Mouse (Mus musculus): ENCODE results near the gene Ppp1r14b. TPM values are rescaled to one million over a fixed set of nuclear protein-coding genes. Genes with fewer than 3 reads are reported as not detected.

Gene Ppp1r14b
- polyA plus RNA-seq (2016; fragmentation: Nextera tagmentation; extraction: Ambion mirVana) = 237 and 333 TPM in 2 replicates

DNA sequence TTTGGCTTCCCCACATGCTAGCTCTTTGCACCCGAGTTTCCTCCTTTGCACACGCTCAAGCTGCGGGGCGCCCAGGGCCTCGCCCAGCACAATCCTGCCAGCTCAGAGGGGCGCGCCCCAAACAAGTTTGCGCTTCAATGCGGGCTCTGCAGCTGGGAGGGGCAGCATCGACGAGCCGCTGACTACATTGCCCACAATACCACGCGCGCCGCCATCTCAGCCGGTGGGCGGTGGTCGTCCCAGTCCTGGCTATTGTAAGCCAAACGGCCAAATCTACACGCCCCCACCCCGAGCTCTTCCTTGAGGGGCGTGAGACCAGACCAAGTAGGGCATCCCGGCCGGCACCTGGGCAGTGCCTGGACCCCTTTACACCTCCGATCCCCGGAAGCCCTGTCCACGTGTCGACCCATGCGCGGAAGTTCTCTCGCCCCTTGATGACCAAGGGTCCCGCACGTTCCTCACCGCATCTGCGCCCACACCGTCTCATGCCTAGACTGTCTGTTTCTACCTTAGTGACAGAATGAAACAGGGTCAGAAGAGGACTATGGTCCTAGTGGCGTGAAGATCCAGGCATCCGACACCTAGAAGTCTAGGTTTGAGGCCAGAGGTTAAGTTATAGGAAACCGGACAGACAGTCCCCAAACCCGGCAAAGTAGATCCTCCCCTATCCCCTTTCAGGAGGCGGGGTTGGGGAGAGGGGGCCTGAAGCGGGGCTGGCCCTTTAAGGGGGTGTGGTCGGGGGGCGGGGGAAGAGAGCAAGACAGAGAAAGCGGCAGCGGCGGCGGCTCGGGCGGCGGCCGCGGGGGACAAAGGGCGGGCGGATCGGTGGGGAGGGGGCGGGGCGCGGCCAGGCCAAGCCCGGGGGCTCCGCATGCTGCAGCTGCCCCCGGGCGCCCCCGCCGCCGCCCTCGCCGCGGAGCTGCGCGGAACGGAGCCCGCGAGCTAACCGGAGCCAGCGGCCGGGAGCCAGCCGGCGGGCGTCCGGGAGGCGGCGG, at the start of gene Ppp1r14b:
Ppp1r14b (plus strand) TSS at position 758 of the 995 bp plus-strand sequence.
- Histone ChIP-seq H3K27me3 (peaks cover 26% of the 10 kb centered on the region), H3K27ac (peak within 1 kb of the TSS; percentile 93), H3K36me3 (replicated peaks) (peaks cover 22% of the 10 kb centered on the region), H3K4me1 (peaks cover 62% of the 10 kb centered on the region), H3K4me2 (peak within 1 kb of the TSS; percentile 93), H3K9me3 (no peaks in the 10 kb centered on the region), H3K4me3 (replicated peaks) (peak within 1 kb of the TSS; percentile 84), H3K9ac (peak within 1 kb of the TSS; percentile 90)
- WGBS = under 1% methylated on average over 65 of the region's 84 CpGs
- peak; percentile 74 for ATAC-seq (ENCODE audit: low FRiP score)

DNA sequence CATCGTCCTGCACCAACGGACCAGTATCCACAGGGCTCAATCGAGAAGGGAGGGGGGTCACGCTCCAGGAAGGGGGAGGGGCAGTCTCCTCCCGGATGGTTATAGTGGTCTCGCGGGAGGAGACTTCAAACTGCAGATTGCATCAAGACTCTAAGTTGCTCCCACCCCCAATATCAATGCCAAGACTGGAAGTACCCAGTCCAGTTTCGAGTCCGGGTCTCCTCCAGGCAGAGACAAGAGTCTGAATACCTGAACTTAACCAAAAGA, 49.5 kb upstream of the Ppp1r14b start, which contains the start of gene Catsperz:
Catsperz (minus strand) TSS at position 74 of the 267 bp plus-strand sequence.
- H3K9ac ChIP-seq = no peak within 1 kb of the TSS
- no peaks in the 10 kb centered on the region for H3K36me3 ChIP-seq (replicated peaks)
- ATAC-seq (ENCODE audit: low FRiP score) = no peak
- 4% methylated on average over 9 of the region's 9 CpGs for WGBS
- peak within 1 kb of the TSS; percentile 13 for H3K4me2 ChIP-seq
- H3K27me3 ChIP-seq = peaks cover 76% of the 10 kb centered on the region
- H3K27ac ChIP-seq = no peak within 1 kb of the TSS
- H3K9me3 ChIP-seq = 0 out of 2 replicates have a peak, but pooled peaks cover 3% of the 10 kb centered on the region
- peak within 1 kb of the TSS; percentile 10 for H3K4me3 ChIP-seq (replicated peaks)
- peaks cover 31% of the 10 kb centered on the region for H3K4me1 ChIP-seq

DNA sequence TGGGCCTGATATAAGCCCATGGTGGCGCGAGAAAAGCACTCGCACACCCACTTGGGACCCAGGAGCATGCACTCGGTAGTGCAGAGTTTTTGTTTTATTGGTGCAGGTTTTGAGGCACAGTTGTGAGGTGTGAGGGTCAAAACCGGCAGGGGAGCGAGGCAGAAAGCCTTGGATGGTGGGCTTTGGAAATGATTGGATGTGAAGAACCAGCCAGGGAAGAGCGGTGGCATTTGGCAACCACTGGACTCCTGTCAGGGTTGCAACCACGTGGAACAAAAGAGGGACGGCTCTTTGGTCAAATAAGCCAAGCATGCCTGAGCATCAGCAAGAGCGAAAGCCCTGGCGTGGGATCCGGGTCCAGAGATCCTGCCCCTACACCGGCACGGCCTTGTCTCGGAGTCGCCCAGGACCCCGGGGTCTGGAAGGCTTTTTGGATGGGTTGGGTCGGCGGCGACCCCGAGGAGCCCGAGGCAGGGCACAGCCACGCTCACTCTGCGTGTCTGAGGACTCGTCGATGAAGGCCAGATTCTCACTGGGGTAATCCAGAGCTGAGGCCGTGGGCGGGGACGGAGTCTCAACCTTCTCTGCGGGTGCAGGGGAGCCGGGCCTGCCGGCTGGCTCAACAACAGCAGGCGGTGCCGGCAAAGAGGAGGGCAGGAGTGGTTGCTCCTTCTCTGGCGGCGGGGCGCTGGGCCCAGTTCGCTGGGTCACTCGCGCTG, 49.0 kb upstream of the Ppp1r14b start:
- Histone ChIP-seq H3K36me3 (replicated peaks) (no peaks in the 10 kb centered on the region), H3K4me2 (no peak overlapping the region), H3K4me1 (peaks cover 26% of the 10 kb centered on the region), H3K4me3 (replicated peaks) (no peak overlapping the region; the same call in 1 of the 2 replicates), H3K9me3 (0 out of 2 replicates have a peak, but pooled peaks cover 3% of the 10 kb centered on the region), H3K27me3 (peaks cover 82% of the 10 kb centered on the region), H3K9ac (no peak overlapping the region), H3K27ac (no peak overlapping the region)
- no peak for ATAC-seq (ENCODE audit: low FRiP score)
- 3% methylated on average over 39 of the region's 40 CpGs for WGBS

DNA sequence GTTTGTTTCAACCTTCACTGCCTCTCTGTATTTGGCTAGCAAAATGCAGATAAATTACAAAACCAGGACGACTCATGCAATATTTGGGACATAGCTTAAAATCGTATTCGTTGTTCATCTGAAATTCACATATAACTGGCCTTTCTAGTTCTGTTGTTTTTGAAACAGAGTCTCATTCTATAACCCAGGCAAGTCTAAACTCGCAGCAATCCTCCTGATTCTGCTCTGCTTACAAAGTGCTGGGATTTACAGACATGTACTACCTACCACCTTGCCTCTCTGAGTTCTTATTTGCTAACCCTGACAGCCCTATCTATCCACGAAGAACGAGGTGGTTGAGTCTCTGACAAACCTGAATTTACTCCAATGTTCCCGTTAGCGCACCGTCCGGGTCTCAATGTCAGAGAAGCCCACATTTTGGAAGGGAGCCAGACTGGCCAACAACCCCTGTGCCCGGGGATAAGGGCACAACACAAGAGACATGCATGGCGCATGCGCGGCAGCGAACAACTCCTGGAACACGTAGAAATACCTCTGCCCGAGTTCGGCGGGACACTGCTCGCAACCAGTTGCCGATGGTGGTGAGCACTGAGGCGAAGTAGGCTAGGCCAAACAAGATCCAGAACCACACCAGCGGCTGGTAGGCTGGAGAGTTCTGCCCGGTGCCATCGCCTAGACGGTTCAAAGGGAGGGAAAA, 48.1 kb upstream of the Ppp1r14b start:
- H3K36me3 ChIP-seq (replicated peaks) = no peaks in the 10 kb centered on the region
- H3K9ac ChIP-seq = peak overlapping the region; percentile 21; the same call in 1 of the 2 replicates
- WGBS = 8% methylated on average over 26 of the region's 26 CpGs
- no peak for ATAC-seq (ENCODE audit: low FRiP score)
- peaks cover 91% of the 10 kb centered on the region for H3K27me3 ChIP-seq
- peak overlapping the region; percentile 44 for H3K4me2 ChIP-seq
- no peak overlapping the region for H3K27ac ChIP-seq
- H3K4me3 ChIP-seq (replicated peaks) = peak overlapping the region; percentile 21
- peaks cover 23% of the 10 kb centered on the region for H3K4me1 ChIP-seq
- H3K9me3 ChIP-seq = 0 out of 2 replicates have a peak, but pooled peaks cover 3% of the 10 kb centered on the region

DNA sequence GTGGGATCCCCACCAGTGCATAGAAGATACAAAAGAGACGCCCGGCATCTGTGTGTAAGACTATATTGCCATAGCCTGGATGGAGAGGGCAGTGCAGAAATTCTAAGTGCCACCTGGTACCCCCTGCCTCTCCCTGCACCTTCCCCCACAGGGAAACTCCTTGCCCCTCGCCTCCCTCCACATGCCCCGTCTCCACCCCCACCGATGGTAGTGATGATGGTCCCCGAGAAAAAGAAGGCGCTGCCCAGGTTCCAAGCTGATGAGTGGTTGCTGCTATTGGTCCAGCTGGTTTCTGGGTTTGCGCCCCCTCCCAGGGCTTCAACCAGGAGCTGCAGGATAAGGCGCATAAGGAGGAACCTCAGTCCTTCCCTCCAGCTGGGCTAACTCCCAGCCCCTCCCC, 46.7 kb upstream of the Ppp1r14b start:
- Histone ChIP-seq H3K4me2 (no peak overlapping the region), H3K36me3 (replicated peaks) (no peaks in the 10 kb centered on the region), H3K4me3 (replicated peaks) (no peak overlapping the region), H3K27ac (no peak overlapping the region), H3K9ac (no peak overlapping the region), H3K9me3 (0 out of 2 replicates have a peak, but pooled peaks cover 3% of the 10 kb centered on the region), H3K4me1 (peaks cover 16% of the 10 kb centered on the region), H3K27me3 (peaks cover 96% of the 10 kb centered on the region)
- ATAC-seq (ENCODE audit: low FRiP score) = no peak
- WGBS = 11% methylated on average over 9 of the region's 9 CpGs

DNA sequence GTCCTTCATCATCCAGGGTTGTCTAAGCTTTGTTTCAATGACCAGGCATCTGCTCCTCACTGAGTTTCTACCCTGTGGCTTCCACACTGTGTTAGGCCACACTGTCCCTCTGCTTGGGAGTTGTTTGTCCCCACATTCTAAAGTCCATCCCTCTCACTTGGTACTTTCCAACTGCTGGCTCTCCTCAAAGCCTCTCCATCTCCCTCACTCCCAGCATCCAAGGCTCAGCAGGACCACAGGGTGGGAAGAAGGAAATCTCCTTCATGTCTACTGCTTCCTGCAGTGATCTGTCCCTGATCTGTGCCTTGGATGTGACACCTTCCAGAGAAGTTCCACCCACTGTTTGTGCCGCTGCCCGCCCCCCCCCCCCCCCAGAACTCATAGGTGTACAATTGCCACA, 43.8 kb upstream of the Ppp1r14b start:
- no peak overlapping the region for H3K27ac ChIP-seq
- no peak for ATAC-seq (ENCODE audit: low FRiP score)
- no peak overlapping the region for H3K9ac ChIP-seq
- WGBS = 0% methylated on average over 2 of the region's 2 CpGs
- H3K4me2 ChIP-seq = no peak overlapping the region
- H3K9me3 ChIP-seq = 0 out of 2 replicates have a peak, but pooled peaks cover 2% of the 10 kb centered on the region
- H3K4me3 ChIP-seq (replicated peaks) = no peak overlapping the region
- peaks cover 18% of the 10 kb centered on the region for H3K4me1 ChIP-seq
- H3K27me3 ChIP-seq = peaks cover 97% of the 10 kb centered on the region
- no peaks in the 10 kb centered on the region for H3K36me3 ChIP-seq (replicated peaks)

DNA sequence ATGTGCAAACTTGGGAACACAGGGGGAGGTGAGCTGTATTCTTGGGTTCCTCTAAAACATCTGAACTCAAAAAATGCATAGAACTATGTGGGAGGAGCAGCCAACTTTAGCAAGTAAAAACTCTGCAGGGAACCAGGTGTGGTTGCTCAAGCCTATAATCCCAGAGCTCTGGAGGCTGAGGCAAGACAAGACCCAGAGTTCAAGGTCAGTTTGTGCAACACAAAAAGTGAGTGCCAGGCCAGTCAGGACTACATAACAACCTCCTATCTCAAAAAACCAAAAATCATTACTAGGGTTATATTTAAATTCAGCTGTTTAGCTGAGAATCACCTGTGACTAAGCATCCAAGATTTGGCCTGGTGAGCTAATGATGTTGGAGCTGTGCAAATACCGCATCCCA, 42.8 kb upstream of the Ppp1r14b start:
- H3K27ac ChIP-seq = no peak overlapping the region
- ATAC-seq (ENCODE audit: low FRiP score) = no peak

DNA sequence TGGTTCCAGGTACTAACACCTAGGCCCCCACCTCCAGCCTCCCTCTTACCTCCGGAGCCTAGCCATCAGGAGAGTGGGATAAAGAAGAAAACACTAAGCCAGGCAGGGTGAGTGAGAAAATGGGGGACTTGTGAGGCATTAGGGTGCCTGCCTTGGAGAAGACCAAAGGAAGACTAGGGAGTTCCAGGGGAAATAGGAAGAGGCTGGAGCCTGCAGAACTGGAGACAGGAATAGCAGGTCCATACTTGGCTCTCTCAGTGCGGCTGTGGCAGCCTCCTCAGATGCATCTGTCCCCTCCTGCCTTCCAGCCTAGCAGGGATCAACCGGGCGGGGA, 41.7 kb upstream of the Ppp1r14b start:
- Histone ChIP-seq H3K27me3 (peaks cover 81% of the 10 kb centered on the region), H3K9me3 (no peaks in the 10 kb centered on the region), H3K36me3 (replicated peaks) (no peaks in the 10 kb centered on the region), H3K4me1 (peaks cover 11% of the 10 kb centered on the region), H3K27ac (no peak overlapping the region), H3K4me2 (peak overlapping the region; percentile 55; the same call in 1 of the 2 replicates), H3K4me3 (replicated peaks) (no peak overlapping the region), H3K9ac (no peak overlapping the region)
- 15% methylated on average over 4 of the region's 4 CpGs for WGBS
- no peak for ATAC-seq (ENCODE audit: low FRiP score)

More for the DNA sequence above, 42.8 kb upstream of the Ppp1r14b start:
- WGBS = 28% methylated on average over 1 of the region's 1 CpGs
- Histone ChIP-seq H3K4me3 (replicated peaks) (no peak overlapping the region), H3K9ac (no peak overlapping the region), H3K36me3 (replicated peaks) (no peaks in the 10 kb centered on the region), H3K9me3 (no peaks in the 10 kb centered on the region), H3K4me2 (no peak overlapping the region), H3K4me1 (peaks cover 13% of the 10 kb centered on the region), H3K27me3 (peaks cover 91% of the 10 kb centered on the region)

DNA sequence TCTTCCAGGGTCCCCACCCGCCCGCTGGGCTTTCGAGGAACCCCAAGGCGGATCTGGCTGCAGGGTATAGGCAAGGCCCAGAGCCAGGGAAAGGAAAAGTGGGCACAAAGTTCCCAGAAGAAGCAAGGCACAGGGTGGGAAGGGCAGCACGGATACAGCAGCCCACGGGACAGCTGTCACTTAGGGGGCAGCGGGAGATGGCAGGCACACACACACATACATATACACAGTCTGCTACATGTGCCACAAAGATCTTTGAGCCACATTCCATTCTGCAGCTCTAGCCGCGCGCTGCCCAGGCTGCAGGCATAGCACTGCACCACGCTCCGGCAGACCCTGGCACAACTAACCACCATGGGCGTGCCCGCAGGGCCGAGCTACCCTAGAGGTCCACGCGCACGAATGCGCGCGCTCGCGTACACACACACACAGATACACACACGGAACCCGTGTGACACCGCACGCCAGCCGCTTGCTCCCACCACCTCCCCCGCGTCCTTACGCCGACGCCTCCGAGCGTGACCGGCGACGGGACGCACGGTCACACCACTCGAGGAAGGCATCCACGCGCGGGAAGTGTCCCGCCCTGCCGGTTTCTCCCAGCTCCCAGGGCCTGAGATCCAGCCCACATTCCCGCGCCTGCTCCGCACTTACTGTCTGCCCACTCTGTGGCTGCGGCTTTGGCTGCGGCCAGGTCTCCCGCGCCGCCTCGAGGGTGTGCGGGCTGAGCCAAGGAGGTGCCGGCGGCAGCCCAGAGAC, 41.2 kb upstream of the Ppp1r14b start:
- H3K27ac ChIP-seq = no peak overlapping the region
- 4% methylated on average over 58 of the region's 58 CpGs for WGBS

DNA sequence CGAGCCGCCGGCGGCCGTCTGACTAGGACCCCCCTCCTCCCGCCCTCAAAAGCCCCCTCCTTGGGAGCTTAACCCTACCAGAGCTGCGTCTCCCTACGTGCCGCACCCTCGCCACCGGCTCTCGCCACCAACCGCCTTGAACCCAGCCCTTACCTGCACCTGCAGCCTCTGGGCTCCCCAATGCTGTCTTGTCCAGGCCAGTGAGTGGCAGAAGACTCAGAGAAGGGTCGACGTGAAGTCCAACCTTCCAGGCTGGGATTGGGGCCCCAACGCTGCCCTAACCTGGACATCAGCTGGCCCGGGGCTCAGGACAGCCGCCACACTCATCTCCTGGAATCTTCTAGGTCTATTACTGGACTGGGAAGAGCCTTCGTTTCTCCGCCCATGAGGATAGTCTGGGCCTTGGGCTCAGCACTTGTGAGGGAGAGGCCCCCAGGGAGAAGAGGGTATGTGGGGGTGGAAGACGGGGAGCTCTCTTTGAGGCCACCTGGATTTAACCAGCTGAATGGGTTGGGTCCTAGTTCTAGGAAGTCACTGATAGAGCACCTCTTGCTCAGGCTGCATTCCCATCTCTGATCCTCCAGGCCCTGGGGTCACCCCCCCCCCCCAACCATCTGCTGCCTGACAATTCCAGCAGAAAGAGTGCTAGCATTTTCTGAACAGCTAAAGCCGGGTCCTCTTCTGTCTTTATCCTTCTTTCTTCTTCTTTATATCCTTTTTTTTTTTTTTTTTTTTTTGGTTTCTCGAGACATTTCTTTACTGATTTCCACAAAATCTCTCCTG, 40.4 kb upstream of the Ppp1r14b start, which contains the start of gene Kcnk4:
Kcnk4 (minus strand) TSS at position 321 of the 783 bp plus-strand sequence.
- Histone ChIP-seq H3K27ac (no peak within 1 kb of the TSS), H3K27me3 (peaks cover 68% of the 10 kb centered on the region), H3K4me2 (peak within 1 kb of the TSS; percentile 55), H3K36me3 (replicated peaks) (no peaks in the 10 kb centered on the region), H3K4me3 (replicated peaks) (peak within 1 kb of the TSS; percentile 38), H3K9me3 (no peaks in the 10 kb centered on the region), H3K4me1 (peaks cover 18% of the 10 kb centered on the region), H3K9ac (peak within 1 kb of the TSS; percentile 38)
- WGBS = 9% methylated on average over 23 of the region's 23 CpGs
- ATAC-seq (ENCODE audit: low FRiP score) = no peak

More for the DNA sequence above, 41.2 kb upstream of the Ppp1r14b start:
- Histone ChIP-seq H3K36me3 (replicated peaks) (no peaks in the 10 kb centered on the region), H3K4me2 (peak overlapping the region; percentile 55), H3K9me3 (no peaks in the 10 kb centered on the region), H3K9ac (peak overlapping the region; percentile 38), H3K27me3 (peaks cover 76% of the 10 kb centered on the region), H3K4me1 (peaks cover 11% of the 10 kb centered on the region), H3K4me3 (replicated peaks) (peak overlapping the region; percentile 38)
- ATAC-seq (ENCODE audit: low FRiP score) = peak; percentile 28; the same call in 1 of the 2 replicates

DNA sequence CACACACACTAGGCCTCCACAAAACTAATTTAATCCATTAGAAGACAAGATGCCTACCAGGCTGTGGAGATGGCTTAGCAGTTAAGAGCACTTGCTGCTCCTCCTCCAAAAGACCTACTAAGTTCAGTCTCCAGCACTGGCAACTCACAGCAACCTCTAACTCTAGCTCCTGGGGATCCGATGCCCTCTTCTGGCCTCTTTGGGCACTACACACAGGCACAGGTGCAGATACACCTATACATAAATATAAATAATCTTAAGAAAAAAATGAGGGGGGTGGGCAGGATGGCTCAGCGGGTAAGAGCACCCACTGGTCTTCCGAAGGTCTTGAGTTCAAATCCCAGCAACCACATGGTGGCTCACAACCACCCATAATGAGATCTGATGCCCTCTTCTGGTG, 38.5 kb upstream of the Ppp1r14b start:
- Histone ChIP-seq H3K27ac (no peak overlapping the region), H3K27me3 (peaks cover 51% of the 10 kb centered on the region), H3K4me1 (peaks cover 35% of the 10 kb centered on the region), H3K4me3 (replicated peaks) (no peak overlapping the region), H3K9me3 (no peaks in the 10 kb centered on the region), H3K36me3 (replicated peaks) (no peaks in the 10 kb centered on the region), H3K9ac (no peak overlapping the region), H3K4me2 (no peak overlapping the region)
- no peak for ATAC-seq (ENCODE audit: low FRiP score)
- 24% methylated on average over 3 of the region's 3 CpGs for WGBS

Data from forebrain, embryonic 12.5 days (tissue).